16 mouse cellular contexts compared by ENCODE assay signal in the genomic region with DNA sequence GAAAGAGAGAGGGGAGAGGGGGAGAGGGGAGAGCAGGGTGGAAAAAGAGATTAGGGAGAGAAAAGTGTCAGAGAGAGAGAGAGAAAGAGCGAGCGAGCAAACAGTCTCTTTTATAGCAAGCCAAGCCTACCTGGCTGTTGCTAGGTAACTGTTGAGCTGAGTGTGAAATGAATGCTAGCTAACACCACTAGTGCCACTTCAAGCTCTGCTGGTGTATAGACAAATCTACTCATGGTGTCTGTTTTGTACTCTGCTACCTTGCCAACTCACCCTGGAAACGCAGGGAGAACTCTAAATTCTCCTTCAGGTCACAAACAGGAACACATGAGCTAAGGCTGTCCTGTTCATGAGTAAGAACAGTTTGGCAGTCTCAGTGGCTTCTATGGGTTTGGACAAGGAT.
A peak's percentile ranks its signal among the peaks of the same experiment; 100 is the strongest.
DNase-seq lines count a peak whose midpoint lies in the region; ATAC-seq and TF ChIP-seq lines count a peak whose summit lies in the region.
"Had no signal": no experiment of that assay in that cellular context is flagged by ENCODE, and none has a peak within 500 bp of the region (broad histone marks: within the 10 kb centered on the region; RNA-seq: fewer than 3 reads in every experiment).

No protein-coding gene starts in this region.

- no peak overlapping the region for H3K4me2 ChIP-seq in hindbrain, embryonic 15.5 days
- H3K4me2 ChIP-seq in midbrain, embryonic 16.5 days (ENCODE audit: low read length): no peak overlapping the region
- H3K4me2 ChIP-seq in midbrain, embryonic 11.5 days: no peak overlapping the region
- H3K4me2 ChIP-seq in lung, embryonic 14.5 days: no peak overlapping the region
- H3K4me2 ChIP-seq: intestine, embryonic 15.5 days; neural tube, embryonic 13.5 days had no signal

- H3K4me3 ChIP-seq in hindbrain, embryonic 15.5 days: no peak overlapping the region
- no peak overlapping the region for H3K4me3 ChIP-seq in hindbrain, embryonic 10.5 days
- H3K4me3 ChIP-seq in midbrain, embryonic 16.5 days (ENCODE audit: low read depth, low read length): no peak overlapping the region
- H3K4me3 ChIP-seq in midbrain, embryonic 11.5 days (ENCODE audit: low read depth, low read length): no peak overlapping the region
- no peak overlapping the region for H3K4me3 ChIP-seq in lung, embryonic 14.5 days (ENCODE audit: low read depth, low read length)
- H3K4me3 ChIP-seq: intestine, embryonic 15.5 days; neural tube, embryonic 13.5 days had no signal

- peak; percentile 42; the same call in 1 of the 2 replicates for ATAC-seq in hindbrain, embryonic 15.5 days (ENCODE audit: low FRiP score, low read depth)
- ATAC-seq in midbrain, embryonic 16.5 days: peak; percentile 86
- no peak for ATAC-seq in midbrain, embryonic 11.5 days (ENCODE audit: low FRiP score)
- peak; percentile 69 for ATAC-seq in lung, embryonic 14.5 days (ENCODE audit: insufficient read depth)
- ATAC-seq: intestine, embryonic 15.5 days had no signal

- no peaks in the 10 kb centered on the region for H3K27me3 ChIP-seq in hindbrain, embryonic 15.5 days
- no peaks in the 10 kb centered on the region for H3K27me3 ChIP-seq in hindbrain, embryonic 10.5 days (ENCODE audit: insufficient read depth, poor library complexity, severe bottlenecking)
- H3K27me3 ChIP-seq in midbrain, embryonic 16.5 days (ENCODE audit: control insufficient read depth, insufficient read depth, low read depth, low read length): no peaks in the 10 kb centered on the region
- no peaks in the 10 kb centered on the region for H3K27me3 ChIP-seq in midbrain, embryonic 11.5 days (ENCODE audit: control insufficient read depth, insufficient read depth, low read length)
- no peaks in the 10 kb centered on the region for H3K27me3 ChIP-seq in lung, embryonic 14.5 days (ENCODE audit: insufficient read depth, low read length)
- H3K27me3 ChIP-seq: intestine, embryonic 15.5 days; neural tube, embryonic 13.5 days had no signal

- no peaks in the 10 kb centered on the region for H3K4me1 ChIP-seq in hindbrain, embryonic 15.5 days (replicated peaks)
- no peaks in the 10 kb centered on the region for H3K4me1 ChIP-seq in hindbrain, embryonic 10.5 days (replicated peaks)
- no peaks in the 10 kb centered on the region for H3K4me1 ChIP-seq in midbrain, embryonic 16.5 days (ENCODE audit: control insufficient read depth, insufficient read depth, low read length)
- H3K4me1 ChIP-seq in midbrain, embryonic 11.5 days (ENCODE audit: control insufficient read depth, insufficient read depth, low read length): no peaks in the 10 kb centered on the region
- H3K4me1 ChIP-seq in lung, embryonic 14.5 days (ENCODE audit: insufficient read depth): no peaks in the 10 kb centered on the region
- H3K4me1 ChIP-seq: intestine, embryonic 15.5 days; neural tube, embryonic 13.5 days had no signal

- DNase-seq in hindbrain, embryonic 10.5 days (ENCODE audit: low spot score): no peak
- DNase-seq in midbrain, embryonic 11.5 days (ENCODE audit: low spot score, missing footprints): no peak
- peak; percentile 46 for DNase-seq in lung, embryonic 14.5 days
- DNase-seq in lung, postnatal 25 days (ENCODE audit: low spot score): peak; percentile 72
- DNase-seq in urinary bladder, postnatal 14 days (ENCODE audit: low spot score): no peak
- DNase-seq: cerebellum, adult 9-11 months; gastrocnemius, postnatal 36 days; kidney, adult 9 months; kidney, postnatal 25 days; right cerebral cortex, postnatal 25 days; thymus, postnatal 14 days had no signal

- H3K36me3 ChIP-seq in hindbrain, embryonic 15.5 days: no peaks in the 10 kb centered on the region
- H3K36me3 ChIP-seq in hindbrain, embryonic 10.5 days: no peaks in the 10 kb centered on the region
- no peaks in the 10 kb centered on the region for H3K36me3 ChIP-seq in midbrain, embryonic 16.5 days (ENCODE audit: control insufficient read depth, insufficient read depth, low read length)
- H3K36me3 ChIP-seq in midbrain, embryonic 11.5 days (ENCODE audit: control insufficient read depth, insufficient read depth, low read length): no peaks in the 10 kb centered on the region
- H3K36me3 ChIP-seq in lung, embryonic 14.5 days (ENCODE audit: insufficient read depth): no peaks in the 10 kb centered on the region
- H3K36me3 ChIP-seq: intestine, embryonic 15.5 days; neural tube, embryonic 13.5 days had no signal

- no peak for TF ChIP-seq CTCF in lung, embryonic 14.5 days (IDR thresholded peaks at IDR 0.05; ENCODE audit: low read depth)

- H3K9me3 ChIP-seq in hindbrain, embryonic 15.5 days: no peaks in the 10 kb centered on the region
- H3K9me3 ChIP-seq in hindbrain, embryonic 10.5 days: no peaks in the 10 kb centered on the region
- H3K9me3 ChIP-seq in midbrain, embryonic 16.5 days (replicated peaks; ENCODE audit: control insufficient read depth, low read length, poor library complexity, severe bottlenecking): no peaks in the 10 kb centered on the region
- H3K9me3 ChIP-seq in midbrain, embryonic 11.5 days (ENCODE audit: control insufficient read depth, low read length): no peaks in the 10 kb centered on the region
- no peaks in the 10 kb centered on the region for H3K9me3 ChIP-seq in lung, embryonic 14.5 days (ENCODE audit: low read depth, low read length)
- H3K9me3 ChIP-seq: intestine, embryonic 15.5 days; neural tube, embryonic 13.5 days had no signal

- no peak overlapping the region for H3K9ac ChIP-seq in hindbrain, embryonic 15.5 days
- no peak overlapping the region for H3K9ac ChIP-seq in midbrain, embryonic 16.5 days (ENCODE audit: low read depth, low read length)
- H3K9ac ChIP-seq in midbrain, embryonic 11.5 days (ENCODE audit: low read length): no peak overlapping the region
- no peak overlapping the region for H3K9ac ChIP-seq in lung, embryonic 14.5 days
- H3K9ac ChIP-seq: intestine, embryonic 15.5 days; liver, embryonic 14.5 days; neural tube, embryonic 13.5 days had no signal

- 74% methylated on average over 3 of the region's 3 CpGs for WGBS in hindbrain, embryonic 15.5 days
- 88% methylated on average over 3 of the region's 3 CpGs for WGBS in hindbrain, embryonic 10.5 days
- 38% methylated on average over 3 of the region's 3 CpGs for WGBS in midbrain, embryonic 16.5 days
- 81% methylated on average over 3 of the region's 3 CpGs for WGBS in midbrain, embryonic 11.5 days
- WGBS in lung, embryonic 14.5 days: 58% methylated on average over 3 of the region's 3 CpGs

- H3K27ac ChIP-seq in hindbrain, embryonic 15.5 days (replicated peaks): no peak overlapping the region
- H3K27ac ChIP-seq in hindbrain, embryonic 10.5 days: no peak overlapping the region
- H3K27ac ChIP-seq in midbrain, embryonic 16.5 days (ENCODE audit: low read length): peak overlapping the region; percentile 40; the same call in 1 of the 2 replicates
- H3K27ac ChIP-seq in midbrain, embryonic 11.5 days (ENCODE audit: low read depth, low read length): no peak overlapping the region
- H3K27ac ChIP-seq in lung, embryonic 14.5 days (ENCODE audit: low read depth): no peak overlapping the region
- H3K27ac ChIP-seq: intestine, embryonic 15.5 days; liver, embryonic 14.5 days; neural tube, embryonic 13.5 days had no signal

Comparison
In these comparisons a context has a peak if more than half of its experiments do, and no peak if none do; other contexts are left out.
1. DNase-seq: peak in lung, embryonic 14.5 days (single experiment) and lung, postnatal 25 days (single experiment); none in hindbrain, embryonic 10.5 days (single experiment), midbrain, embryonic 11.5 days (single experiment) and urinary bladder, postnatal 14 days (single experiment).